Mouse (Mus musculus) left cerebral cortex, adult 9 months (tissue): ENCODE results near the gene Olfr1475.
"Not testable (repeated sequence)": the region's sequence is repeated elsewhere in the genome, so short reads cannot be mapped to it uniquely, and the experiment has no call there.

ENCODE experiments used
- DNase-seq, 2 experiments: peaks; one replicate each; pipeline ENCODE4 v3.0.0; 2022; ENCODE audit warnings: low spot score in 2 of 2

The Olfr1475 gene

GRCm38 (mm10) chr19:13480096-13480495 lies at the start of gene Olfr1475:
Gene Olfr1475 (minus strand): TSS chr19:13480196.
- no peak for DNase-seq

DNA sequence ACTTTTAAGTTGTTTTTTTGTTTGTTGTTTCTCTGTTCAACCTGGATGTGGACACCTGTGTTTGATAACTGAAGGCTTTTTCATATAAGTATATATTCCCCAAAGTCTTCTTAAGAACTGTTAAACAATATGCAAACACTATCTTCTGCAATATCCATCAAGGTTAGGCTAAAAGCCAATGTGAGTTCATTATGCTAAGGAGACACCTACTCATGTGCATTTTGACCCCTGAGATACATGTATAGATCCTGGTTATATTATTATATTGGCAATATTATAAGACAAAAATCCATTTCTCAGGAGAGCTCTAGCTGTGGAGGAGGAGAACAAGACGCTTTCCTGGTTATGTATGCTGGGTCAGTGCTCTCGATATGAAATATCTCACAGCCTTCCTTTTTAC lies 47.6 kb upstream of the Olfr1475 start, which contains the start of gene Olfr1480:
Olfr1480 (plus strand) TSS at position 301 of the 400 bp plus-strand sequence.
- DNase-seq = no peak

- DNase-seq = no peak
Observed at GRCm38 (mm10) chr19:13500246-13500645, 20.2 kb upstream of the Olfr1475 start, which contains the start of gene Olfr1477. Gene Olfr1477 (plus strand): TSS chr19:13500546.

DNA sequence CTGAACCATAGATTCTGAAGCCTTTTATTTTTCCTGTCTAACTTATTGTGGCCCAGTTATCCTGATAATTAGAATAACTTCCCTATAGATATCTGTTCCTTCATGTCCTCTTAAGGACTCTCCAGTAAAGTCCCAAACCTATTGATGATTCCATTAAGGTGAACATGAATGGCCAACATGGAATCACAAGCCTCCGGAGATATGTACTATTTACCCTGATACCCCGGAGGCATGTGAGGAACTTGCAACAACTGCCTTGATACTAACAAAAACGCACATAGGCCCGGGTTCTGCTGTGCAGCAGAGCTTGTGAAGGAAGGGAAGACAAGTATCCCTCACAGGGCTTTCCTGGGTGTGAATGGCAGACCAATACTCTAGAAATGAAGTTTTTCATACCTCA lies 10.7 kb downstream of the Olfr1475 start, which contains the start of gene Olfr1474:
Olfr1474 (plus strand) TSS at position 301 of the 400 bp plus-strand sequence.
- not testable (repeated sequence) for DNase-seq

DNA sequence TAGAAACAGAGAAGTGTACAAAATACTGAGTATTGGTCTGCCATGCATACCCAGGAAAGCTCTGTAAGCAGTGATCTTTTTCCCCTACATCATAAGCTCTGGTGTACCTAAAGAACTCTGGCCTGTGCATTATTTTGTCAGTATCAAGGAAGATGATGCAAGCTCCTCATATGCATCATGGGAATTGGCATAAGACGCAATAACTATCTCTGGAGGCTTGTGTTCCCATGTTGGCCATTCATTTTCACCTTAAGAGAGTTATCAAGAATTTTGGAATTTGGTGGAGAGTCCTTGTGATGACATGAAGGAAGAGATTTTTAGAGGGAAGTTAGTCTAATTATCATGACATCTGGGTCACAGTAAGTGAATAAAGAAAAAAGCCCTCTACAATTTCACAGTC lies 24.0 kb downstream of the Olfr1475 start, which contains the start of gene Olfr1472:
Olfr1472 (minus strand) TSS at position 101 of the 400 bp plus-strand sequence.
- no peak for DNase-seq

DNA sequence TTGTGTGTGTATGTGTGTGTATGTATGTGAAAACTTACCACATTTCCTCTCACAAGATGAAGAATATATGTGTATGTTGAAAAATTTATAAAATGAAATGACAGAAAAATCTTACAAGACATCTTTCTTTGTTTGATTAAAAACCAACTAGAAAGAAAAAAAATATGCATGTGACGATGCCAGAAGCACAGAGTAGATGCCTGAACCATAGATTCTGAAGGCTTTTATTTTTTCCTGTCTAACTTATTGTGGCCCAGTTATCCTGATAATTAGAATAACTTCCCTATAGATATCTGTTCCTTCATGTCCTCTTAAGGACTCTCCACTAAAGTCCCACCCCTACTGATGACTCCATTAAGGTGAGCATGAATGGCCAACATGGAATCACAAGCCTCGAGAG lies 36.9 kb downstream of the Olfr1475 start, which contains the start of gene Olfr1471:
Olfr1471 (plus strand) TSS at position 301 of the 400 bp plus-strand sequence.
- not testable (repeated sequence) for DNase-seq
